Mouse (Mus musculus) embryonic facial prominence, embryonic 11.5 days (tissue): ENCODE results near the gene Ldb1. TPM values are rescaled to one million over a fixed set of nuclear protein-coding genes. Genes with fewer than 3 reads are reported as not detected.

Source experiments
- ATAC-seq: fragments of 200-750 bp; cut with Nextera tagmentation; replicated peaks from 2 replicates; pipeline ENCODE4 v1.8.0; 2017; ENCODE audit warnings: low read depth; ENCODE audit not compliant: insufficient number of reproducible peaks, low FRiP score, low TSS enrichment
- DNase-seq: peaks from one replicate; pipeline ENCODE4 v3.0.0-alpha.2; 2015; ENCODE audit warnings: low spot score
- H3K27ac ChIP-seq: fragments of 300-500 bp; sonication (generic); replicated peaks from 2 replicates; pipeline ENCODE4 v1.5.1; 2014; ENCODE audit warnings: mild to moderate bottlenecking, low read depth, low read length, control low read depth
- H3K27me3 ChIP-seq: fragments of 300-500 bp; sonication (generic); 2 replicates; pipeline ENCODE4 v1.6.1; 2014; ENCODE audit warnings: mild to moderate bottlenecking, low read length, moderate library complexity, mixed read lengths; ENCODE audit not compliant: control insufficient read depth, insufficient read depth
- H3K36me3 ChIP-seq: fragments of 300-500 bp; sonication (generic); replicated peaks from 2 replicates; pipeline ENCODE4 v1.6.1; 2014; ENCODE audit warnings: low read depth, mild to moderate bottlenecking, low read length, moderate library complexity, mixed read lengths; ENCODE audit not compliant: control insufficient read depth, insufficient read depth
- H3K4me1 ChIP-seq: fragments of 300-500 bp; sonication (generic); 2 replicates; pipeline ENCODE4 v1.6.1; 2014; ENCODE audit warnings: low read length, mixed read lengths; ENCODE audit not compliant: control insufficient read depth, insufficient read depth
- H3K4me2 ChIP-seq: fragments of 300-500 bp; sonication (generic); 2 replicates; pipeline ENCODE4 v1.6.1; 2014; ENCODE audit warnings: low read depth, mild to moderate bottlenecking, control low read depth, low read length, moderate library complexity
- H3K4me3 ChIP-seq: fragments of 300-500 bp; sonication (generic); 2 replicates; pipeline ENCODE4 v1.5.1; 2014; ENCODE audit warnings: low read depth, low read length, control low read depth
- H3K9ac ChIP-seq: fragments of 300-500 bp; sonication (generic); replicated peaks from 2 replicates; pipeline ENCODE4 v1.6.1; 2014; ENCODE audit warnings: mild to moderate bottlenecking, control low read depth, low read length
- H3K9me3 ChIP-seq: fragments of 300-500 bp; sonication (generic); replicated peaks from 2 replicates; pipeline ENCODE4 v1.6.1; 2016; ENCODE audit warnings: mild to moderate bottlenecking, low read length, inconsistent platforms, mixed read lengths; ENCODE audit not compliant: control insufficient read depth
- WGBS: fragments of 180-500 bp; shearing (Covaris S2); extraction: QIAGEN DNeasy Blood & Tissue Kit; methylation state at CpG from one replicate; pipeline ENCODE4 v1.1.7; 2014; 5-methylcytosine and 5-hydroxymethylcytosine counted together
- polyA plus RNA-seq: library from polyadenylated mRNA; unstranded; fragments of >200 nt; fragmentation: Nextera tagmentation; extraction: Ambion mirVana; gene quantifications from 2 replicates; pipeline ENCODE4 v1.2.1, GENCODE M21; 2014

The Ldb1 gene
- polyA plus RNA-seq, 1 experiment from 2014 or later, result 80.7 TPM

DNA sequence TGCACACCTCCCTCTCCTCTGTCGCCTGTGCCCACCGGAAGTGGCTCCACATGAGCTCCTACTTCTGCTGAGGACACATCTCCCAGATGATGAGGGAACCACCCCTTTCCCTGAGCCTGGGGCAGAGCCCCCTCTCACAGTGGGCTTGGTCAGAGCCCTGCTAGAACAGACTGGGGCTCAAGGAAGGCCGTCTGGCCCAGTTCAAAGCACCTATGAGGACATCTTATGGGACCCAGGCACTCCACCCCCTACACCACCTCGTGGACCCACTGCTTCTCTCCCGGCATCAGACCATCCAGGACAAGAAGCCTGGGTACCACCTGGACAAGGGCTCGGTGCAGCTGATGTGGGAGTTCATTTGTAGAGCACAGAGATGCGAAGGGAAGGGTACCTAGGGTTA lies 39.3 kb downstream of the Ldb1 start:
- no peak overlapping the region for H3K4me2 ChIP-seq
- no peak overlapping the region for H3K9ac ChIP-seq
- H3K4me3 ChIP-seq, result no peak overlapping the region
- peaks cover 4% of the 10 kb centered on the region for H3K4me1 ChIP-seq
- H3K27me3 ChIP-seq, result no peaks in the 10 kb centered on the region
- WGBS, result 83% methylated on average over 7 of the region's 7 CpGs
- H3K9me3 ChIP-seq, result no peaks in the 10 kb centered on the region
- H3K27ac ChIP-seq, result no peak overlapping the region
- H3K36me3 ChIP-seq, result no peaks in the 10 kb centered on the region
- DNase-seq (no peak), ATAC-seq (no peak)

DNA sequence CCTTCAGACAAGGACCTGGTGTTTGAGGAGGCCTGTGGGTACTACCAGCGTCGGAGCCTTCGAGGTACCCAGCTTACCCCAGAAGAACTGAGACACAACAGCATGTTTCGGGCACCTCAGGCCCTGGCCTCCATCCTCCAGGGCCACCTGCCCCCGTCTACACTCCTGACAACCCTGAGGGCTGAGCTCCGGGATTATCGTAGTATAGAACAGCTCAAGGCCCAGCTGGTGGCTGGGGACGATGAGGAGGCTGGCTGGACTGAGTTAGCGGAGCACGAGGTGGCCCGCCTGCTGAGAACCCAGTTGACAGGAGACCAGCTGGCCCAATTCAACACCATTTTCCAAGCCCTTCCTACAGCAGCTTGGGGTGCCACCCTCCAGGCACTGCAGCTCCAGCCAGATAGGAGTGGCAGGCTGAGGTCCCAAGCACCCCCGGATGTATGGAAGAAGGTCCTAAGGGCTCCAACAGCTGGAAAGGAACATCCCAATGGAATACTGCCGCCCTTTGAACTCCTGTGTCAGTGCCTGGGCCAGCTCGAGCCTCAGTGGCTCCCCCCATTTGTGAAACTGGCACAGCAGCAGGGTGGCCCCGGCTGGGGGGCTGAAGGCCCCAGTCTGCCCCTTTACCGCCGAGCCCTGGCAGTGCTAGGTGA lies 40.1 kb downstream of the Ldb1 start:
- no peak overlapping the region for H3K27ac ChIP-seq
- H3K9ac ChIP-seq, result no peak overlapping the region
- H3K27me3 ChIP-seq, result no peaks in the 10 kb centered on the region
- H3K4me2 ChIP-seq, result no peak overlapping the region
- ATAC-seq (no peak), DNase-seq (no peak)
- no peak overlapping the region for H3K4me3 ChIP-seq
- H3K36me3 ChIP-seq, result no peaks in the 10 kb centered on the region
- WGBS, result 73% methylated on average over 17 of the region's 17 CpGs
- no peaks in the 10 kb centered on the region for H3K9me3 ChIP-seq
- peaks cover 4% of the 10 kb centered on the region for H3K4me1 ChIP-seq

- DNase-seq (peak; percentile 74), ATAC-seq (peak; percentile 61)
- Histone ChIP-seq H3K4me3 (peak within 1 kb of the TSS; percentile 62), H3K4me1 (peaks cover 4% of the 10 kb centered on the region), H3K27me3 (no peaks in the 10 kb centered on the region), H3K27ac (no peak within 1 kb of the TSS), H3K9me3 (no peaks in the 10 kb centered on the region), H3K36me3 (no peaks in the 10 kb centered on the region), H3K9ac (peak within 1 kb of the TSS; percentile 74), H3K4me2 (peak within 1 kb of the TSS; percentile 98)
- 1% methylated on average over 70 of the region's 70 CpGs for WGBS
These were observed 41.4 kb downstream of the Ldb1 start, which contains the start of gene Hps6 for GRCm38 (mm10) chr19:46003371-46004226. Hps6 (plus strand) TSS chr19:46003508.

- no peak for ATAC-seq
These were observed 42.7 kb downstream of the Ldb1 start for GRCm38 (mm10) chr19:46002279-46002678.

GRCm38 (mm10) chr19:45999378-45999777 lies 45.6 kb downstream of the Ldb1 start:
- Histone ChIP-seq H3K27me3 (no peaks in the 10 kb centered on the region), H3K4me1 (peaks cover 4% of the 10 kb centered on the region), H3K9me3 (0 out of 2 replicates have a peak, but pooled peaks cover 2% of the 10 kb centered on the region), H3K9ac (no peak overlapping the region), H3K4me2 (no peak overlapping the region), H3K36me3 (no peaks in the 10 kb centered on the region), H3K4me3 (no peak overlapping the region), H3K27ac (no peak overlapping the region)
- ATAC-seq (no peak), DNase-seq (no peak)
- 56% methylated on average over 1 of the region's 1 CpGs for WGBS

More at GRCm38 (mm10) chr19:46002279-46002678, 42.7 kb downstream of the Ldb1 start:
- 88% methylated on average over 9 of the region's 9 CpGs for WGBS
- Histone ChIP-seq H3K36me3 (no peaks in the 10 kb centered on the region), H3K4me1 (peaks cover 4% of the 10 kb centered on the region), H3K9me3 (no peaks in the 10 kb centered on the region), H3K9ac (no peak overlapping the region), H3K4me2 (no peak overlapping the region), H3K27me3 (no peaks in the 10 kb centered on the region), H3K4me3 (no peak overlapping the region), H3K27ac (no peak overlapping the region)
- DNase-seq, result no peak

DNA sequence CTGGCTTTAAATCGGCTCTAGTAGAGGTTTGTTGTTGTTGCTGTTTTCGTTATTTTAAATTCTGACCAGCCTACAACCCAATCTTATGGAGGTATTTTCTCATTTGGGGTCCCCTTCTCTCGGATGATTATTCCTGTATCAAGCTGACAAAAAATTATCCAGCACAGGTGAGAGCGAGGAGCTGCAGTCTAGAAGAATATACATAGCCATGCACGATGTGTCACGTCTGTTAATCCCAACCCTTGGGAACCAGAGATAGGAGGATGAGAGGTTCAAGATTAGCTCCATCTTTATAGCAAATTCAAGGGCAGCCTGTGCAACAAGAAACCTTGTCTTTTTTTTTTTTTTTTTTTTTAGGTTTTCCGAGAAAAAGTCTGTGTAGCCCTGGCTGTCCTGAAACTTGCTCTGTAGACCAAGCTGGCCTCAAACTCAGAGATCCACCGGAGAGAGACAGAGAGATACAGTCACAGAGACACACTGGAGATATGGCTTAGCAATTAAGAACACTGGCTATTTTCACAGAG lies 46.3 kb downstream of the Ldb1 start:
- WGBS, result 14% methylated on average over 8 of the region's 8 CpGs
- no peaks in the 10 kb centered on the region for H3K36me3 ChIP-seq
- H3K9ac ChIP-seq, result no peak overlapping the region; the same call in 1 of the 2 replicates
- peak overlapping the region; percentile 27 for H3K4me2 ChIP-seq
- ATAC-seq (0 out of 2 replicates have a peak, but pooled peaks have one; percentile 21), DNase-seq (no peak)
- H3K27me3 ChIP-seq, result no peaks in the 10 kb centered on the region
- H3K27ac ChIP-seq, result no peak overlapping the region
- no peaks in the 10 kb centered on the region; the same call in 1 of the 2 replicates for H3K4me1 ChIP-seq
- peak overlapping the region; percentile 82 for H3K4me3 ChIP-seq
- H3K9me3 ChIP-seq, result 0 out of 2 replicates have a peak, but pooled peaks cover 2% of the 10 kb centered on the region

GRCm38 (mm10) chr19:45997785-45998693 lies 47.0 kb downstream of the Ldb1 start, which contains the start of gene Armh3:
Armh3 (minus strand) TSS chr19:45998488.
- peak; percentile 90 for ATAC-seq
- DNase-seq, result peak; percentile 98
- peak within 1 kb of the TSS; percentile 71 for H3K4me2 ChIP-seq
- H3K9me3 ChIP-seq, result 0 out of 2 replicates have a peak, but pooled peaks cover 2% of the 10 kb centered on the region
- no peaks in the 10 kb centered on the region for H3K36me3 ChIP-seq
- H3K27me3 ChIP-seq, result no peaks in the 10 kb centered on the region
- H3K27ac ChIP-seq, result peak within 1 kb of the TSS; percentile 90
- no peaks in the 10 kb centered on the region; the same call in 1 of the 2 replicates for H3K4me1 ChIP-seq
- whole genome bisulfite sequencing, result 2% methylated on average over 69 of the region's 76 CpGs
- peak within 1 kb of the TSS; percentile 91 for H3K9ac ChIP-seq
- H3K4me3 ChIP-seq, result peak within 1 kb of the TSS; percentile 82
